ENCODE assay signal across 12 mouse cellular contexts in the genomic region with DNA sequence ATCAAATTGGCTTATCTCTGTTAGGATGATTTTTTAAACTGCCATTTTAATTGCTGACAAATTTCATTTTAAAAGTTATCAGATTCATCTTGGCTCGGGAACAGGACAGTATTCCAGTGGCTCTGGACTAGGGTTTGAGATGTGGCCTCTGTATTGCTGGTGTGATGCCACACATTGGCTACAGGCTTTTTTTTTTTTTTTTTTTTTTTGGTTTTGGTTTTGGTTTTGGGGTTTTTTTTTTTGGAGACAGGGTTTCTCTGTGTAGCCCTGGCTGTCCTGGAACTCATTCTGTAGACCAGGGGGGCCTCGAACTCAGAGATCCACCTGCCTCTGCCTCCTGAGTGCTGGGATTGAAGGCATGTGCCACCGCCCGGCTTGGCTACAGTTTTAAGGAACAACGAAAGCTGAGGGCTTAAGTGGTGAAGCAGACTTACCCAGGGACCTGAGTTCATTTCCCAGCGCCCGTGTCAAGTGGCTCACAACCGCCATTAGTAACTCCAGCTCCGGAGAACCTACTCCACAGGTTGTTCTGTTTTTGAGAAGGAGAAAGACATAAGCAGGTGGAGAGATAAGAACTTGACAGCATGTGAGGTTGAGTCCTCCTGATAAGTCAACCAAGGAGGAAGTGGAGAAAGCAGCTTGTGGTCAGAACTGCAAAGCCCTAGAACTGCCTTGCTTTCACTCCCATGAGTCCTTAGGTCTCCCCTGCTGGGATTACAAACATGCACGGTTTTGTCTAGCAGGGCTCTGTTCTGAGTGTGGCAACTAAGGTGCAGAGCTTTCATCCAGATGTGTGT. TPM values are rescaled to one million over a fixed set of nuclear protein-coding genes. Genes with fewer than 3 reads are reported as not detected.
DNase-seq lines count a peak whose midpoint lies in the region; ATAC-seq and TF ChIP-seq lines count a peak whose summit lies in the region.
"Had no signal": no experiment of that assay in that cellular context is flagged by ENCODE, and none has a peak within 500 bp of the region (broad histone marks: within the 10 kb centered on the region; RNA-seq: fewer than 3 reads in every experiment).

No protein-coding gene starts in this region.

- H3K27ac ChIP-seq in MEL (ENCODE audit: control insufficient read depth, low read depth, low read length): peak overlapping the region; percentile 84
- H3K27ac ChIP-seq in intestine, embryonic 16.5 days (ENCODE audit: low read length): no peak overlapping the region
- no peak overlapping the region for H3K27ac ChIP-seq in hindbrain, embryonic 10.5 days
- H3K27ac ChIP-seq: forebrain, embryonic 12.5 days; heart, adult 2 months; hindbrain, postnatal 0 days had no signal

- peaks cover 0 to 11% of the 10 kb centered on the region in 2 experiments; a peak in 2 of 4 replicates for H3K36me3 ChIP-seq in MEL (ENCODE audit: control insufficient read depth in 1 of 2, insufficient read depth in 2 of 2, low read length in 2 of 2)
- no peaks in the 10 kb centered on the region for H3K36me3 ChIP-seq in intestine, embryonic 16.5 days (ENCODE audit: control insufficient read depth, insufficient read depth, low read length)
- H3K36me3 ChIP-seq in hindbrain, embryonic 10.5 days: no peaks in the 10 kb centered on the region
- H3K36me3 ChIP-seq: forebrain, embryonic 12.5 days had no signal

- DNase-seq in lung, postnatal 25 days (ENCODE audit: low spot score): peak; percentile 28
- DNase-seq in lung, postnatal 10 days: no peak
- DNase-seq in MEL (ENCODE audit: low read depth, low spot score): peak; percentile 93
- DNase-seq in natural killer cell, adult 2 months (ENCODE audit: low spot score in 2 of 2): peak; percentile 40 to 62
- DNase-seq in heart, postnatal 14 days: no peak
- DNase-seq in left cerebral cortex, postnatal 4 days: no peak
- no peak for DNase-seq in hindbrain, embryonic 10.5 days (ENCODE audit: low spot score)
- DNase-seq: embryo, embryonic 11 days; heart, adult 2 months had no signal

- no peak for TF ChIP-seq CTCF in MEL (IDR thresholded peaks at IDR 0.05 in 2 of 3, conservative IDR thresholded peaks at IDR 0.05 in 1 of 3; ENCODE audit: control insufficient read depth in 1 of 3, insufficient read depth in 1 of 3, low read depth in 2 of 3, low read length in 3 of 3, poor library complexity in 1 of 3, severe bottlenecking in 1 of 3)

- peak overlapping the region; percentile 23 to 48 for H3K4me3 ChIP-seq in MEL (ENCODE audit: control insufficient read depth in 1 of 2, insufficient read depth in 1 of 2, low read depth in 2 of 2, low read length in 2 of 2)
- no peak overlapping the region for H3K4me3 ChIP-seq in intestine, embryonic 16.5 days (ENCODE audit: low read length)
- H3K4me3 ChIP-seq in hindbrain, embryonic 10.5 days: no peak overlapping the region
- H3K4me3 ChIP-seq: forebrain, embryonic 12.5 days; heart, adult 2 months had no signal

- H3K9ac ChIP-seq in MEL (ENCODE audit: control insufficient read depth, low read depth, low read length, poor library complexity, severe bottlenecking): peak overlapping the region; percentile 48
- no peak overlapping the region for H3K9ac ChIP-seq in intestine, embryonic 16.5 days (ENCODE audit: low read depth, low read length)
- H3K9ac ChIP-seq: forebrain, embryonic 12.5 days had no signal

- TF ChIP-seq RAD21 in MEL (IDR thresholded peaks at IDR 0.05; ENCODE audit: low read depth, low read length): no peak

- 85% methylated on average over 10 of the region's 10 CpGs for WGBS in intestine, embryonic 16.5 days
- 88% methylated on average over 10 of the region's 10 CpGs for WGBS in hindbrain, embryonic 10.5 days

- no peak; a peak in 1 of 4 replicates for TF ChIP-seq POLR2A in MEL (IDR thresholded peaks at IDR 0.05; ENCODE audit: control insufficient read depth in 1 of 2, insufficient read depth in 1 of 2, low read depth in 1 of 2, low read length in 2 of 2, poor library complexity in 1 of 2)

- intact Hi-C loops in heart, postnatal 14 days (cut with DNase I): no loop called here
- intact Hi-C loops in left cerebral cortex, postnatal 4 days (cut with DNase I): no loop called here

- H3K27me3 ChIP-seq in MEL (ENCODE audit: control insufficient read depth in 1 of 2, insufficient read depth in 2 of 2, low read length in 2 of 2): no peaks in the 10 kb centered on the region
- H3K27me3 ChIP-seq in intestine, embryonic 16.5 days (replicated peaks; ENCODE audit: control insufficient read depth, insufficient read depth, low read length): no peaks in the 10 kb centered on the region
- no peaks in the 10 kb centered on the region for H3K27me3 ChIP-seq in hindbrain, embryonic 10.5 days (ENCODE audit: insufficient read depth, poor library complexity, severe bottlenecking)
- H3K27me3 ChIP-seq: forebrain, embryonic 12.5 days had no signal

- no peak overlapping the region for H3K4me2 ChIP-seq in intestine, embryonic 16.5 days (ENCODE audit: low read depth, low read length)
- H3K4me2 ChIP-seq: forebrain, embryonic 12.5 days had no signal

- peak; percentile 44; the same call in 1 of the 2 replicates for ATAC-seq in intestine, embryonic 16.5 days
- ATAC-seq: hindbrain, postnatal 0 days had no signal

- no peaks in the 10 kb centered on the region for H3K79me2 ChIP-seq in MEL (ENCODE audit: control insufficient read depth, insufficient read depth, low read length, poor library complexity)

- TF ChIP-seq EP300 in MEL (IDR thresholded peaks at IDR 0.05; ENCODE audit: low read depth in 1 of 2, low read length in 2 of 2): peak; percentile 95 to 97

- H3K9me3 ChIP-seq in MEL (replicated peaks; ENCODE audit: insufficient read depth, low read length): no peaks in the 10 kb centered on the region
- H3K9me3 ChIP-seq in intestine, embryonic 16.5 days (ENCODE audit: control insufficient read depth, low read length): no peaks in the 10 kb centered on the region
- H3K9me3 ChIP-seq in hindbrain, embryonic 10.5 days: 0 out of 2 replicates have a peak, but pooled peaks cover 5% of the 10 kb centered on the region
- H3K9me3 ChIP-seq: forebrain, embryonic 12.5 days had no signal

- peaks cover 13 to 14% of the 10 kb centered on the region in 2 experiments for H3K4me1 ChIP-seq in MEL (ENCODE audit: control insufficient read depth in 1 of 2, insufficient read depth in 2 of 2, low read length in 2 of 2)
- H3K4me1 ChIP-seq in intestine, embryonic 16.5 days (ENCODE audit: control insufficient read depth, insufficient read depth, low read length): 0 out of 2 replicates have a peak, but pooled peaks cover 6% of the 10 kb centered on the region
- H3K4me1 ChIP-seq in hindbrain, embryonic 10.5 days (replicated peaks): no peaks in the 10 kb centered on the region
- H3K4me1 ChIP-seq: forebrain, embryonic 12.5 days had no signal

TF ChIP-seq in MEL, 35 proteins besides CTCF, POLR2A, EP300 and RAD21 (continues in another document):
- TF ChIP-seq TCF12 (IDR thresholded peaks at IDR 0.05; ENCODE audit: low read depth, low read length): peak; percentile 94
- TF ChIP-seq SMC3 (IDR thresholded peaks at IDR 0.05; ENCODE audit: low read depth, low read length): no peak
- no peak for TF ChIP-seq POLR2AphosphoS5 (IDR thresholded peaks at IDR 0.05; ENCODE audit: borderline replicate concordance, low read depth, low read length)
- TF ChIP-seq ZKSCAN1 (IDR thresholded peaks at IDR 0.05; ENCODE audit: low read depth, low read length): no peak
- TF ChIP-seq MEF2A (IDR thresholded peaks at IDR 0.05; ENCODE audit: extremely low read depth, insufficient replicate concordance, low read depth, low read length, poor library complexity, severe bottlenecking): no peak
- no peak for TF ChIP-seq JUND (IDR thresholded peaks at IDR 0.05; ENCODE audit: low read depth, low read length)
- peak; percentile 80 for TF ChIP-seq ZNF384 (IDR thresholded peaks at IDR 0.05; ENCODE audit: low read depth, low read length)
- no peak for TF ChIP-seq NRF1 (IDR thresholded peaks at IDR 0.05; ENCODE audit: insufficient read depth, low read depth, low read length, poor library complexity, severe bottlenecking)
- TF ChIP-seq GATA1 (IDR thresholded peaks at IDR 0.05; ENCODE audit: low read depth, low read length): peak; percentile 99
- peak; percentile 93 for TF ChIP-seq SIN3A (IDR thresholded peaks at IDR 0.05; ENCODE audit: low read length)
- TF ChIP-seq RCOR1 (IDR thresholded peaks at IDR 0.05; ENCODE audit: low read depth, low read length): peak; percentile 95
- TF ChIP-seq UBTF (IDR thresholded peaks at IDR 0.05; ENCODE audit: borderline replicate concordance, insufficient read depth, low read depth, low read length): no peak
- peak; percentile 95 for TF ChIP-seq BHLHE40 (IDR thresholded peaks at IDR 0.05; ENCODE audit: borderline replicate concordance, low read depth, low read length)
- peak; percentile 74 for TF ChIP-seq MAX (IDR thresholded peaks at IDR 0.05; ENCODE audit: low read length)
- TF ChIP-seq MAZ (IDR thresholded peaks at IDR 0.05; ENCODE audit: low read depth, low read length): no peak
- TF ChIP-seq GABPA (IDR thresholded peaks at IDR 0.05; ENCODE audit: low read depth, low read length): no peak
- TF ChIP-seq ETS1 (IDR thresholded peaks at IDR 0.05; ENCODE audit: low read depth, low read length): peak; percentile 94
- TF ChIP-seq USF1 (IDR thresholded peaks at IDR 0.05; ENCODE audit: low read depth, low read length): peak; percentile 63
- TF ChIP-seq CHD1 (IDR thresholded peaks at IDR 0.05; ENCODE audit: low read depth, low read length): no peak
- no peak; the same call in 1 of the 2 replicates for TF ChIP-seq KAT2A (conservative IDR thresholded peaks at IDR 0.05; ENCODE audit: low read depth, low read length)
- TF ChIP-seq E2F4 (IDR thresholded peaks at IDR 0.05; ENCODE audit: borderline replicate concordance, low read depth, low read length): no peak
- TF ChIP-seq TBP (IDR thresholded peaks at IDR 0.05; ENCODE audit: low read depth, low read length): peak; percentile 58; the same call in 1 of the 2 replicates
- no peak for TF ChIP-seq NELFE (IDR thresholded peaks at IDR 0.05; ENCODE audit: low read depth, low read length)
- TF ChIP-seq TAL1 (IDR thresholded peaks at IDR 0.05; ENCODE audit: low read length): peak; percentile 78
- no peak for TF ChIP-seq CHD2 (IDR thresholded peaks at IDR 0.05; ENCODE audit: low read length)
- TF ChIP-seq MXI1 (IDR thresholded peaks at IDR 0.05; ENCODE audit: low read depth, low read length): peak; percentile 21
- no peak for TF ChIP-seq ZMIZ1 (IDR thresholded peaks at IDR 0.05; ENCODE audit: low read depth, low read length)

RNA-seq across cellular contexts. Expression of gene Atp11b, which starts 21.7 kb away (rescaled TPM):
- total RNA-seq in MEL (2012; rRNA removed): 25.9 and 31.3 TPM in 2 replicates
- polyA plus RNA-seq in MEL (2012; ENCODE audit: insufficient read depth in 1 of 2, insufficient read length in 2 of 2, low read depth in 1 of 2, low replicate concordance in 2 of 2, missing spikeins in 1 of 2): 10 to 100 TPM; 52.3 to 57.9 TPM
- 34.6 and 45.9 TPM in 2 replicates for polyA plus RNA-seq in intestine, embryonic 16.5 days (2015; fragmentation: Nextera tagmentation; extraction: Ambion mirVana)
- 10 to 100 TPM; 34.8 to 35.9 TPM for total RNA-seq in heart, postnatal 14 days (2021)
- 100 to 1,000 TPM; 119 to 130 TPM for total RNA-seq in left cerebral cortex, postnatal 4 days (2021)
- polyA plus RNA-seq in hindbrain, embryonic 10.5 days (2016; fragmentation: Nextera tagmentation; extraction: Ambion mirVana): 21.8 and 27.4 TPM in 2 replicates

Comparison
In these comparisons a context has a peak if more than half of its experiments do, and no peak if none do; other contexts are left out.
1. DNase-seq: peak in lung, postnatal 25 days (single experiment), MEL (single experiment) and natural killer cell, adult 2 months (2 of 2); none in lung, postnatal 10 days (single experiment), heart, postnatal 14 days (0 of 2), left cerebral cortex, postnatal 4 days (single experiment) and hindbrain, embryonic 10.5 days (single experiment).
2. H3K4me3 ChIP-seq: peak in MEL (2 of 2); none in intestine, embryonic 16.5 days (single experiment) and hindbrain, embryonic 10.5 days (single experiment).